Mouse (Mus musculus): ENCODE measurements around the gene Wsb2.
"Not testable (repeated sequence)": the region's sequence is repeated elsewhere in the genome, so short reads cannot be mapped to it uniquely, and the experiment has no call there.

Wsb2 gene

GRCm38 (mm10) chr5:117357478-117358247 is 559 bp downstream of the Wsb2 start:
- DNase-seq, result no peak

DNA sequence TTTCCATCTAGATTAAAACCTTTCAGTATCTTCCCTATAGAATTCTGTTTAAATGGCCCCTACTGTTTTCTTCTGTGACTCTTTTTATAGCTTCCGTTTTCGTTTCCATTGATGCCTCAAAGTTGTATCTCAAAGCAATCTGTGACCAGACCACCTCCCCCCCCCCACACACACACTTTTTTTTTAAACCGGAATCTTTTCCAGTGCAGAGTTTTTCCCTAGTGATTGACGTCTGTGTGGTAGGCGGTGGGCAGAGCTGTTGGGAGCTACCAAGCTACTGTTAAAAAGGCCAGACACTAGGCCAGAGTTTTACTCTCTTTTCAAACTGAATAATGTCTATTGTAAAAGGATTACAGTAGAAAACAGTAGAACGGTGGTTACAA is 1.1 kb downstream of the Wsb2 start:
- DNase-seq, result no peak

DNA sequence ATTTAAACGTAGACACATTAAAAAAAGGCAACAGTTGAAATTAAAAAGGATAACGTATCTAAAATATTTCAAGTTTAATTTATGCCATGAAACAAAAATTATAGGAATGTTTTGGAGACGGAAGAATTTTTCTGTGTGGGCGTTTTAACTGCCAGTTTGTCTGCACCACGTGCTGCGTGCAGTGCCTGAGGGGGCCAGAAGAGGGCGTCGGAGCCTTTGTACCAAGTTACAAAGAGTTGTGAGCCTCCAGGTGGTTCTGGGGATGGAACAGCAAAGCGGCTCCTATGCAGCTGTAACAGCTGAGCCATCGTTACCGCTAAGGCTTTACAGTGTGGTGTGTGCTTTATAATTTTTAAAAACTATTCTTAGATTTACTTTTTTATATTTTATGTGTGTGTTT is 1.6 kb downstream of the Wsb2 start:
- DNase-seq, result peak; percentile 67

GRCm38 (mm10) chr5:117359497-117360227 is 2.6 kb downstream of the Wsb2 start:
- peak; percentile 50 for DNase-seq

DNA sequence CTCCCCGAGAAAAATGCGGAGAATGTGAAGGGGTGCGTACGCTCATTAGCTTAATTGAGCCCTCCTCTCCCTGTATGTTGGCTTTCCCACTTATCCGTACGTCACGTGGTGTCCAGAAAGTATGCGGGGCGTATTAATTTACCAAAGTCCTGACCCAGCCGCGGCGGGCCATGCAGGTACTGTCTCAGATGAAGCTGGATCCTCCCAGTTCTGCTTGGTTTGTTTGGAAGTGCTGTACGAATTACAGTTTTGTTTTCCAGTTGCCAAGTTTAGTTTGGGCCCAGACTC is 3.1 kb downstream of the Wsb2 start:
- no peak for DNase-seq

GRCm38 (mm10) chr5:117360631-117361541 is 3.8 kb downstream of the Wsb2 start:
- peak; percentile 61 for DNase-seq

DNA sequence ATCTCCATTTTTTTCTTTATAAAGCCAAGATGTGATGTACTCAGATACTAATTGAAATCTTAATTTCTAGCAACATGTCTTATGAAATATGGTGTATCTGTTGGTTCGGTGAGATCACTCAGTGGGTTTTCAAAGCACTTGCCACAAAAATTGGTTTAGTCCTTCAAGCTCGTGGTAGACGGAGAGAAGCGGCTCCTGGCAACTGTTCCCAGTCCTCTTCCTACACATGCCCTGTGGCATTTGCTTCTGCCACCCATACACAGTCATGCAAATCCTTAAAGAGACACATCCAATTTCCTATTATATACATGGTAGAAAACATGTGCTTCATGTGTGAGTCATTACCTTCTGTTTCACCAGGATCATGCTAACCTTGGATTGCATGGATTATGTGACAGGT is 4.5 kb downstream of the Wsb2 start:
- peak; percentile 9 for DNase-seq

DNA sequence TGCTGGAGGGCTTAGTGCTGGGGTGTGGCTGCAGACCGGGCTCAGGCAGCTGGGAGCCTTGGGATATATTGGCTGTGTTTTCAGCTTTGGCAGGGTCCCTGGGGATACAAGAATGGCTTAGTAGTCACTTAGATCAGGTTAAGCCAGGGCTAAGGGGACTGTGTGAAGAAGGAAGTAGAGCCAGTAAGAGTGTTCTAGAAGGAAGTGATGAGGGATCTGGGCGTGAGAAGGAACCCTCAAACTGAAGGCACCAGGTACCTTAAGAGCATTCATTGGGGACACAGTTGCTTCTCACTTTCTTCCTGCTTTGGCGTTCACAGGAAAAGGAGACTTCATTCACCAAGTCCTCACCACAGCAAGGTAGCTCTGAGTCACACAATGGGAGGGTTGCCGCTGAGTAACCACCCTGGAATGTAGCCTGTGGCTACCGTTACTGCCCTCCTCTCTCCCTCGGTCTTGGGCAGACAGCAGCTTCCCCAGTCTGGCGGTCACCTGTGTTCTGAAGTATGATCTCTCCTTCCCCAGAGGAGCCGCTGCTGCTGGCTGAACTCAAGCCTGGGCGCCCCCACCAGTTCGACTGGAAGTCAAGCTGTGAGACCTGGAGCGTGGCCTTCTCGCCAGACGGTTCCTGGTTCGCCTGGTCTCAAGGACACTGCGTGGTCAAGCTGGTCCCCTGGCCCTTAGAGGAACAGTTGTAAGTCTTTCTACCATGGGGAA is 6.1 kb downstream of the Wsb2 start:
- DNase-seq, result no peak

DNA sequence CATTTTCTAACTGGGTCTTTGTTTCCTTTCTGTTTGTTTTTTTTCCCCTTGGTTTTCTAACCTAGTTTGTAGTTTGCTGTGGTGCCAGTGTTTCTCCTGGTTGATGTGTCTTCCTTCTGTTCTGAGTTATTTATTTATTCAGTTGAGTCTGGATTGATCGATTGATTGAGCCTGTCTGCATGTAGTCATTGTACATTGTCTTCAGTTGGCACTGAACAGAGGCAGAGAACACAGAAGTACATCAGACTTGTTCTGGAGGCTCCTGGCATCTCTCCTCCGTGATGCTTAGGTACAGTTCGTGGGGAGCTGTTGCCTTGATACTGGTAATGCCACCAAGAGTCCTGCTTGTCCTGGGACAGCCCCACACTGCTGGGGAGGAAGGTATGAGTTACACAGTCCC is 7.7 kb downstream of the Wsb2 start:
- DNase-seq, result no peak

- no peak for DNase-seq
Observed at GRCm38 (mm10) chr5:117365904-117366561, 8.9 kb downstream of the Wsb2 start.

DNA sequence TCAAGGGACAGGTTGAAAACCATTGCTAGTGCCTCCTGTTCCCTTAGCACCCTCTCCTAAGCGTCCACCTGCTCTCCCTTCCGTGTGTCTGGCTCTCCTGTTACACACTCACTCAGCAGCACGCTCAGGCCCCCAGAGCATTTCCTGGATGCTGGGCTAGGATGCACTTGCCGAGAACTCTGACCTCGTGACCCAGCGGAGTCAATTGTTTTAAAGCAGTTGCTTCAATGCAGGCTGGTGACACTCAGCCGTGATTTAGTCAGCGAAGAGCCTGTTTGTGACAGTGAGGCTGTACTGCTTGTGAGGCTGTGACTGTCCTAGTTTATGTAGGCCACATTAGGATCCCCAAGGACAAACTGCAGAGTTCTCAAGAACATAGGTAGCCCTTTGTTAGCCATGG is 10.1 kb downstream of the Wsb2 start:
- DNase-seq, result no peak

GRCm38 (mm10) chr5:117370592-117370991 is 13.5 kb downstream of the Wsb2 start:
- DNase-seq, result no peak

DNA sequence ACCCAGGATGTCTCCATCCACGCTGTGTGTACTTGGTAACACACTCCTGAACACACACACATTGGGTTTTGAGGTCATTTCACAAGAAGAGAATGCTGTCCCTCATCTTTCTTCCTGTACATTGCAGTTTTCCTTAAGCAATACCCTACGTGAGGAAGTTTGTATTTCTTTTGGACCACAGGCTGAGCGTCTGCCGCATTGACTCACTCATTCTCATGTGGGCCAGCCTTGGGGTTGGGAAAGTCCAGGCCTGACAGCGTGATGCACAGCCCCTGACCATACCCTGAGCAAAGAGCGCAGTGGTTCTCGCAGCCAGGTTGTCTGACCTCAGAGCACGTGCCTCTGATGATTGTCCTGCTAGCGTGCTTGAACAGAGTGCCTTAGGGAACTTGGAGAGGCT is 16.3 kb downstream of the Wsb2 start:
- no peak for DNase-seq

GRCm38 (mm10) chr5:117374372-117375049 is 17.4 kb downstream of the Wsb2 start:
- no peak for DNase-seq

- DNase-seq, result no peak
Observed at GRCm38 (mm10) chr5:117376331-117376761, 19.2 kb downstream of the Wsb2 start.

GRCm38 (mm10) chr5:117377731-117378130 is 20.6 kb downstream of the Wsb2 start:
- DNase-seq, result not testable (repeated sequence)

- peak; percentile 37 for DNase-seq
Observed at GRCm38 (mm10) chr5:117380199-117380598, 23.1 kb downstream of the Wsb2 start.

DNA sequence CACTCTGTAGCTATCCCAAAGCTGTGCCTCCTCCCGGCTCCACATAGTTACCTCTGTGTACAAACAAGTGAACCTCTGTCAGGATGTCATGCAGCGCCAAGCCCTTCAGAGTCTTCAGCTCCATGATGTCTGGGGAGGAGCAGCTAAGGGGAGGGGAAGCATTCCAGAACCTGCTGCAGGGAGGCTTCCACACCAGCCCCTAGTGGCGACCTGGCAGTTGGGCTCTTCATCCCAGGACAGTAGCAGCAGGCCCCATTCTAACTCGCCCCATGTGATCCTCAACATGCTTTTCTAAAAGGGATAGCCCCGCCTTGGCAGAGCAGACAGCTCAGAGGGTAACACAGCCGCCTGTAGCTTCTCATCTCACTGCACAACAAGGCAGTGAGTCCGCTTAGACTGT is 24.7 kb downstream of the Wsb2 start:
- no peak for DNase-seq

- no peak for DNase-seq
Observed at GRCm38 (mm10) chr5:117383198-117383597, 26.1 kb downstream of the Wsb2 start.

DNA sequence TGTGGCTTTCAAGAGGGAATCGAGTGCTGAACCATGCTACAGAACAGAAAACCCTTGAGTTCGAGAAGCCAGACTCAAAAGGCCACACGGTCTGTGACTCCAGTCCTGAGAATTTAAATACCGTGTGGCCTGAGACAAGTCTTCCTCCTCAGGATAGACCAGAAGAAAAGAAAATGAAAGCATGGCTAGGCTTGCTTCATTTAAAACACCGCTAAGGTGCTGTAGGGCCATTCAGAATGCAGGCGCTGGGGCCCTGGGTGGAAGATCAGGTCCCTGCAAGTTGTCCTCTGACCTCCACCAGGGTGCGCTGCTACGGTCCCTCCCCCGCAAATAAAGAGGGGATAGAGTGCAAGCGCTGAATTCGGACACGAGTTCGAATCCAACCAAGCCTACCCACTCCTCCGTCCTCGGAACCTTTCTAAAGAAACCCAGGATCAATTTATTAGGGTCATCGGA is 31.2 kb downstream of the Wsb2 start:
- DNase-seq, result peak; percentile 69

DNA sequence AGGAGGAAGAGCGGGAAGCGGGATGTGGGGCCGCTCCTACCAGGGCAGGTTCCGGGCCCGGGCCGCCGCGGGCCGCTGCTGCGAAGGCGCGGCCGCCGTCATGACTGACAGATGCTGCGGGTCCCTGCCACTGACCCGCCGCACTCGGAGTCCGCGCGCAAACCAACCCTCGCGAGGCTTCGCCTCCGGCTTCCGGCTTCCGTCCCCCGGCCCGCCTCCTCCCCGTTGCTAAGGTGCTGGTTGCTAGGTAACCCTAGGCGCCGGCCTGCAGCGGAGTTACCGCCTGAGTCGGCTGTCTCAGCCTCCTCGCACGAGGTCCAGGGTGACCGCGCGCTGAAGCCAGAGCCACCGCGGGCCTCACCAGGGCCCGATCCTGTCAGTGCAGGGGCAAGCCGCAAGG is 31.8 kb downstream of the Wsb2 start, which contains the start of gene Rfc5:
Gene Rfc5, minus strand, starts transcription at position 171 of the 400 bp plus-strand sequence.
- DNase-seq, result peak; percentile 98

DNA sequence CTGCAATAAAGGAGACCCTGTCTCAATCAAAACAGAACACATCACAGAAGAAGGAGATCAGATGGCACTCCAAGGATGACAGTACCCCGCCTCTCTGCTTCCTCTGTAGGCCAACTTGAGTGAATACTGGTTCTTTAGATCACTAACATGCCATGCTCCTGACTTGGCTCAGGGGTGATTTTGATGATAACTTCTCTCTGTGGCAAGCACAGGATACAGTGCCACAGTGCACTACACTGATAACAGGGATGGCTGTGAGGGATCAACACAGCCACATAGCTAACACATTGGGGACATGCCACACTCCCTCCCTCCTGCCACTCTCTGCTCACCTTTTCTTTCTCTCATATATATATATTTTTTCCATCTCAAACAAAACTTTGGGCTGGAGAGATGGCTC is 33.8 kb downstream of the Wsb2 start:
- no peak for DNase-seq
